Mouse (Mus musculus) small intestine, adult 2 months (tissue): ENCODE measurements around the gene Dixdc1.

Experiments
- CTCF ChIP-seq: fragments of 200-500 bp; IDR thresholded peaks from 2 replicates; pipeline ENCODE4 v1.5.1; 2012; ENCODE audit warnings: low read depth, mild to moderate bottlenecking, control low read depth, inconsistent platforms, low read length, moderate library complexity, mixed read lengths; ENCODE audit not compliant: insufficient replicate concordance, insufficient read length; ENCODE audit errors: extremely low read depth
- POLR2A ChIP-seq: fragments of 200-500 bp; IDR thresholded peaks from 2 replicates; pipeline ENCODE4 v1.6.1; 2012; ENCODE audit warnings: low read depth, mild to moderate bottlenecking, control low read depth, inconsistent platforms, low read length, moderate library complexity

- TF ChIP-seq POLR2A, result no peak
- no peak for TF ChIP-seq CTCF
These were observed 36.4 kb upstream of the Dixdc1 start for GRCm38 (mm10) chr9:50775662-50776126.
